Mouse (Mus musculus): ENCODE data around the gene Slc5a4a.

Gene Slc5a4a

DNA sequence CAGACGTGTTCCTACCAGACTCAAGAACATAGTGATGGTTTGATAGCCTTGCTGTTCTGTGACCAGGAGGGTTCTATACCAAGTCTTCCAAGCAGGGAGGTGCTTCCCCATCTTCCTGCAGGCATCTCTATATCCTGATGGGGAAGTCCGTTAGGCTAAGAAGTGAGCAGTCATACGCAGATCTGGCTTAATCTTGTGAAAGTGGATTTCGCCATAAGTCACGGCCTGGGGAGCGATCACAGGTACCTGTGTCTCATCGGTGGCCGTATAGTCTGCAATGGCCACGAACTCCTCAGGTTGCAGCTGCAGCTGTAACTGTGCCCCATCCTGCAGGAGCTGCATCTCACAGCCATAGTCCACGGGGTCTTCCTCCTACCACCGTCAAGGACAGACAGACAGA, 78.7 kb downstream of the Slc5a4a start:
- DNase-seq: no peak

DNA sequence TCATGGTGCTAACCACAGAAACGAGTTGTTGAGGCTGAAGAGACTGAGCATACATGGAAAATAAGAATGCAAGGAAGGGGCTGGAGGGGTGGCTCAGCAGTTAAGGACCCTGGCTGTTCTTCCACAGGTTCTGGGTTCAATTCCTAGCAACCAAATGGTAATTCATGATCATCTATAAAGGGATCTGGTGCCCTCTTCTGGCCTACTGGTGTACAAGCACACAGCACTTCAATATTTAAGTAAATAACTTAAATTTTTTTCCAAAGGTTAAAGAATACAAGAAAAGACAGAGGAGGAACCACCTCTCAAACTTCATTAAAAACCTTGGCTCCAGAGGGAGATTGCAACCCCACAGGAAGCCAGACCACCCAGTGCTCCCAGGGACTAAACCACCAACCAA, 82.4 kb downstream of the Slc5a4a start:
- no peak for DNase-seq

- peak; percentile 90 for DNase-seq
Observed at GRCm38 (mm10) chr10:76237341-76238225, 90.3 kb downstream of the Slc5a4a start, which contains the start of gene Prmt2. Gene Prmt2, minus strand, starts transcription at chr10:76237865.
